Mouse (Mus musculus): ENCODE measurements around the gene Tmem208.

Tmem208 gene

GRCm38 (mm10) chr8:105298351-105299252 lies 27.6 kb upstream of the Tmem208 start:
- DNase-seq (ENCODE audit: low spot score in 2 of 2), result no peak

GRCm38 (mm10) chr8:105299962-105300361 lies 26.2 kb upstream of the Tmem208 start:
- no peak for DNase-seq (ENCODE audit: low spot score in 2 of 2)

- no peak for DNase-seq (ENCODE audit: low spot score in 2 of 2)
Observed at GRCm38 (mm10) chr8:105303396-105303795, 22.8 kb upstream of the Tmem208 start.

GRCm38 (mm10) chr8:105303874-105304273 lies 22.3 kb upstream of the Tmem208 start:
- no peak for DNase-seq (ENCODE audit: low spot score in 2 of 2)

GRCm38 (mm10) chr8:105304325-105305210 lies 21.6 kb upstream of the Tmem208 start:
- no peak for DNase-seq (ENCODE audit: low spot score in 2 of 2)

- peak in 1 of 2 experiments; percentile 27 for DNase-seq (ENCODE audit: low spot score in 2 of 2)
Observed at GRCm38 (mm10) chr8:105305211-105306145, 20.7 kb upstream of the Tmem208 start, which contains the start of gene Elmo3. TSS of gene Elmo3 (plus strand) at chr8:105305601.

- no peak for DNase-seq (ENCODE audit: low spot score in 2 of 2)
Observed at GRCm38 (mm10) chr8:105306146-105306691, 19.9 kb upstream of the Tmem208 start.

- no peak for DNase-seq (ENCODE audit: low spot score in 2 of 2)
Observed at GRCm38 (mm10) chr8:105307670-105308069, 18.5 kb upstream of the Tmem208 start.

GRCm38 (mm10) chr8:105308428-105308827 lies 17.7 kb upstream of the Tmem208 start:
- no peak for DNase-seq (ENCODE audit: low spot score in 2 of 2)

GRCm38 (mm10) chr8:105309142-105309847 lies 16.9 kb upstream of the Tmem208 start:
- no peak for DNase-seq (ENCODE audit: low spot score in 2 of 2)

- no peak for DNase-seq (ENCODE audit: low spot score in 2 of 2)
Observed at GRCm38 (mm10) chr8:105310118-105310517, 16.0 kb upstream of the Tmem208 start.

- no peak for DNase-seq (ENCODE audit: low spot score in 2 of 2)
Observed at GRCm38 (mm10) chr8:105311718-105312117, 14.4 kb upstream of the Tmem208 start.

- DNase-seq (ENCODE audit: low spot score in 2 of 2), result no peak
Observed at GRCm38 (mm10) chr8:105312891-105313481, 13.2 kb upstream of the Tmem208 start.

- DNase-seq (ENCODE audit: low spot score in 2 of 2), result no peak
Observed at GRCm38 (mm10) chr8:105313622-105314402, 12.3 kb upstream of the Tmem208 start.

GRCm38 (mm10) chr8:105315073-105315769 lies 10.9 kb upstream of the Tmem208 start:
- DNase-seq (ENCODE audit: low spot score in 2 of 2), result no peak

GRCm38 (mm10) chr8:105317941-105318340 lies 8.2 kb upstream of the Tmem208 start:
- DNase-seq (ENCODE audit: low spot score in 2 of 2), result no peak

GRCm38 (mm10) chr8:105318662-105319190 lies 7.4 kb upstream of the Tmem208 start:
- DNase-seq (ENCODE audit: low spot score in 2 of 2), result no peak

- no peak for DNase-seq (ENCODE audit: low spot score in 2 of 2)
Observed at GRCm38 (mm10) chr8:105323183-105323582, 3.0 kb upstream of the Tmem208 start.

Data from natural killer cell, adult 2 months (primary cell).